Mouse (Mus musculus): ENCODE data around the gene Clgn. TPM values are rescaled to one million over a fixed set of nuclear protein-coding genes. Genes with fewer than 3 reads are reported as not detected.

Gene Clgn
- polyA plus RNA-seq (2015; fragmentation: Nextera tagmentation; extraction: Ambion mirVana), result 0.41 and 0.52 TPM in 2 replicates

- H3K9me3 ChIP-seq, result no peaks in the 10 kb centered on the region
- peaks cover 23% of the 10 kb centered on the region for H3K27me3 ChIP-seq (replicated peaks)
- WGBS, result 4% methylated on average over 41 of the region's 41 CpGs
- no peak within 1 kb of the TSS for H3K9ac ChIP-seq
- no peaks in the 10 kb centered on the region for H3K4me1 ChIP-seq
- no peaks in the 10 kb centered on the region for H3K36me3 ChIP-seq
- no peak; the same call in 1 of the 2 replicates for ATAC-seq (ENCODE audit: insufficient read depth, low FRiP score, low read depth)
- no peak within 1 kb of the TSS for H3K27ac ChIP-seq
- peak within 1 kb of the TSS; percentile 40 for H3K4me3 ChIP-seq (replicated peaks)
- peak within 1 kb of the TSS; percentile 77 for H3K4me2 ChIP-seq
Measured at GRCm38 (mm10) chr8:83389316-83390005, at the start of gene Clgn. Clgn (plus strand) TSS chr8:83389867.

DNA sequence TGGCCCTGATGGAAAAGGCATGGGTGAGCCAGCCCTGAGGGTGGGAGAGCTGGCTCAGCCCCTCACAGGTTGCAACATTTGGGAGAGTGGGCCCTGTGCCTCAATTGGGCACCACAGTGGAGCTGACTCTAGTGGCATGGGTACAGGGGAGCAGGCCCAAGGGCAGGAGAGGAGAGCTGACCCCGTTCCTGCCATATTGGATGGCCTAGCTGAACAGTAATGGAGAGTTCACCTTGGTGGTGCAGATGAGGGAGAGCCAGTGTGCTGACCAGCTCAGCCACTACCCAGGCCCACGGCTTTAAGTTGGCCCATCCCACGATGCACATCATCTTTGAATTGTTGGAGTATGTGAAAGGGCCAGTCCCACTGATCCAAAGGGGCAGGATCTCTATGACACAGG is 47.6 kb upstream of the Clgn start:
- H3K9me3 ChIP-seq, result no peaks in the 10 kb centered on the region
- H3K4me3 ChIP-seq (replicated peaks), result no peak overlapping the region
- H3K9ac ChIP-seq, result no peak overlapping the region
- ATAC-seq (ENCODE audit: insufficient read depth, low FRiP score, low read depth), result no peak
- no peak overlapping the region for H3K27ac ChIP-seq
- no peaks in the 10 kb centered on the region for H3K27me3 ChIP-seq (replicated peaks)
- WGBS, result 89% methylated on average over 3 of the region's 3 CpGs
- H3K36me3 ChIP-seq, result no peaks in the 10 kb centered on the region
- H3K4me2 ChIP-seq, result no peak overlapping the region
- no peaks in the 10 kb centered on the region for H3K4me1 ChIP-seq

- no peaks in the 10 kb centered on the region for H3K9me3 ChIP-seq
- no peaks in the 10 kb centered on the region for H3K27me3 ChIP-seq (replicated peaks)
- no peaks in the 10 kb centered on the region for H3K36me3 ChIP-seq
- ATAC-seq (ENCODE audit: insufficient read depth, low FRiP score, low read depth), result no peak
- H3K4me3 ChIP-seq (replicated peaks), result no peak overlapping the region
- H3K4me2 ChIP-seq, result no peak overlapping the region
- no peak overlapping the region for H3K27ac ChIP-seq
- no peak overlapping the region for H3K9ac ChIP-seq
- H3K4me1 ChIP-seq, result no peaks in the 10 kb centered on the region
Measured at GRCm38 (mm10) chr8:83342693-83343092, 47.0 kb upstream of the Clgn start.

- no peak within 1 kb of the TSS for H3K27ac ChIP-seq
- no peak for ATAC-seq (ENCODE audit: insufficient read depth, low FRiP score, low read depth)
- H3K4me1 ChIP-seq, result no peaks in the 10 kb centered on the region
- H3K9me3 ChIP-seq, result no peaks in the 10 kb centered on the region
- no peak within 1 kb of the TSS for H3K4me2 ChIP-seq
- WGBS, result 77% methylated on average over 18 of the region's 18 CpGs
- H3K36me3 ChIP-seq, result no peaks in the 10 kb centered on the region
- no peak within 1 kb of the TSS for H3K9ac ChIP-seq
- no peak within 1 kb of the TSS for H3K4me3 ChIP-seq (replicated peaks)
- H3K27me3 ChIP-seq (replicated peaks), result no peaks in the 10 kb centered on the region
Measured at GRCm38 (mm10) chr8:83348263-83348662, 41.4 kb upstream of the Clgn start, which contains the start of gene Mgat4d. Mgat4d (plus strand) TSS chr8:83348471.

DNA sequence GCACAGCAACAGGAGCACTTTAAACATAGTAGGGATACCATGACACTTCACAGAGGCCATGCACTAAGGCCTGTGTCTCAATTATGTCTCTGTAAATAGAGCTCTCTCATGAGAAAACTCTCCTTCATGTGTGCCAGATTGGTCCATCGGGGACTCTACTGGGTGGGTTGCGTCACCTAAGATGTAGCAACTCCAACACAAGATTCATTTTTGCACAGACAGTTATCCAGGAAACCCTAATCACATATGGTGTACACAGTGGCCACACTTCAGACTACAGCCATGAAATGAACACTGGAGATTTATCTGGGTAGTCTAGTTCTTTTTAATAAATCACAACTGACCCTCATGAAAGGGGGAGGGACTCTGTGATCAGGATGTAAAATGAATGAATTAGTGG is 38.4 kb upstream of the Clgn start:
- Histone ChIP-seq H3K4me3 (replicated peaks) (no peak overlapping the region), H3K9ac (no peak overlapping the region), H3K9me3 (no peaks in the 10 kb centered on the region), H3K27ac (no peak overlapping the region), H3K27me3 (replicated peaks) (no peaks in the 10 kb centered on the region), H3K4me2 (no peak overlapping the region), H3K36me3 (no peaks in the 10 kb centered on the region), H3K4me1 (no peaks in the 10 kb centered on the region)
- 91% methylated on average over 2 of the region's 2 CpGs for WGBS
- ATAC-seq (ENCODE audit: insufficient read depth, low FRiP score, low read depth), result no peak

DNA sequence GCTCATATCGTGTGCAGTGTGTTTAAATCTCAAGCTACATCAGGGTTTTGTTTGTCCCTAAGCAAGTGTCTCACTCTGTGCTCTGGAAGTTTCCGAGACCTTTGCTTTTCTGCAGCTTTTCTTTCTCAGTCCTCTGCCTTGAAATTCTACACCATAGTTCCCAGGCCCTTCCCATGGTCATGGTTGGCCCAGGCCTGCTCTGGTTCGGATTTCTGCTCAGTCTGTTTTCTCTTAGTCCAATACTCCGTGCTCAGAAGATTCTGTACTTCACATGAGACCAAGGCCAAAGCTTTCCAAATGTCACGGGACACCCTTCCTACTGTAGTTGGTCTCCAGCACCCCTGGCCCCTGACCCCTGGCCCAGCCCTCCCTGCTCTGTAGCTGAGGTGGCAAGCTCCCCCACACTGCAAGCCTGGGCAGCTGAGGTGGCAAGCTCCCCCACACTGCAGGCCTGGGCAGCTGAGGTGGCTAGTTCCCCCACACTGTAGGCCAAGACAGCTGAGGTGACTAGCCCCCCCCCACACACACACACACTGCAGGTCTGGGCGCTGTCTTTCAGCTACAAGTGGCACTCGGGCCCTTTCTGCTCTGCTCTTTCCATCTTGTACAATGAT is 26.4 kb upstream of the Clgn start:
- ATAC-seq (ENCODE audit: insufficient read depth, low FRiP score, low read depth), result no peak
- H3K4me1 ChIP-seq, result no peaks in the 10 kb centered on the region
- H3K36me3 ChIP-seq, result no peaks in the 10 kb centered on the region
- no peak overlapping the region for H3K9ac ChIP-seq
- 60% methylated on average over 7 of the region's 7 CpGs for WGBS
- H3K4me2 ChIP-seq, result no peak overlapping the region
- H3K27me3 ChIP-seq (replicated peaks), result no peaks in the 10 kb centered on the region
- H3K4me3 ChIP-seq (replicated peaks), result no peak overlapping the region
- no peak overlapping the region for H3K27ac ChIP-seq
- no peaks in the 10 kb centered on the region for H3K9me3 ChIP-seq

GRCm38 (mm10) chr8:83377231-83377630 is 12.4 kb upstream of the Clgn start:
- ATAC-seq (ENCODE audit: insufficient read depth, low FRiP score, low read depth), result no peak

DNA sequence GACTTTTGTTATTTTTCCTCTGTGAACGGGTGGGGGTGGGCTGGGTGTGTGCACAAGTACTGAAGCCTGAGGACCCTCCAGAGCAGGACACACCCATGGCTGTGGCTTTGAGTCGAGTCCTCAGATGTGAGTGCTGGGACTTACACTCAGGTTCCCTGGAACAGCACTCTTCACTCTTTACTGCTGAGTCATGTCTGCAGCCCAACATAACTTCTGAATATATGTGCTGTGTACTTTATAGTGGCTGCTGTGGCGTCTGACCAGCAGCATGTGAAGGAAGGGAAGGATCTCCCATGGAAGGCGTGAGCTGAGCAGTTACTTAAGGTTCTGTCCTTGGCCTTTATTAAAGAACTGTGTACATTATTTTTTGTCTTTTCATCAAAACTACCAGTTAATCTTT is 9.5 kb upstream of the Clgn start:
- H3K4me1 ChIP-seq, result no peaks in the 10 kb centered on the region
- WGBS, result 51% methylated on average over 4 of the region's 4 CpGs
- no peak overlapping the region for H3K27ac ChIP-seq
- no peaks in the 10 kb centered on the region for H3K36me3 ChIP-seq
- H3K4me3 ChIP-seq (replicated peaks), result no peak overlapping the region
- H3K27me3 ChIP-seq (replicated peaks), result no peaks in the 10 kb centered on the region
- H3K4me2 ChIP-seq, result no peak overlapping the region
- H3K9me3 ChIP-seq, result no peaks in the 10 kb centered on the region
- ATAC-seq (ENCODE audit: insufficient read depth, low FRiP score, low read depth), result no peak
- no peak overlapping the region for H3K9ac ChIP-seq

More at GRCm38 (mm10) chr8:83377231-83377630, 12.4 kb upstream of the Clgn start:
- no peak overlapping the region for H3K9ac ChIP-seq
- no peak overlapping the region for H3K4me2 ChIP-seq
- no peak overlapping the region for H3K4me3 ChIP-seq (replicated peaks)
- no peaks in the 10 kb centered on the region for H3K27me3 ChIP-seq (replicated peaks)
- no peaks in the 10 kb centered on the region for H3K36me3 ChIP-seq
- H3K27ac ChIP-seq, result no peak overlapping the region
- H3K4me1 ChIP-seq, result no peaks in the 10 kb centered on the region
- H3K9me3 ChIP-seq, result no peaks in the 10 kb centered on the region

DNA sequence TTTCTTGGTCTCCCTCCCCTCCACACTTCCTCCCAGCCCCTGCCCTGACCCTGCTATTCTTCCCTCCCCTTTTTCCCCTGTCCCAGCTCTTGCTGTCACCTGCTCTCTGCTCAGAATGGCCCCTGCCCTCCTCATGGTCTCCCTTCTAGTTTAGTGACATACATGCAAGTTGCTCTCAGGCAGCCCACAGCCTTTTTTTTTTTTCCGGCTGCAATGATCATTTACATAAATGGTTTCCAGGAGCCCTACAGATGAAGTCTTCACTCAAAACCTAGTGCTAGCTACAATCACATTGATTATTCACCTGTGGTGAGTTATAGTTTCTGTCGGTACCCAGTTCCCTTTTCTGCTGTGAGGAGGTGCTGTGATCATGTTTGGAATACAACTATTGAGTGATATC is 8.7 kb upstream of the Clgn start:
- H3K9ac ChIP-seq, result no peak overlapping the region
- H3K4me1 ChIP-seq, result no peaks in the 10 kb centered on the region
- H3K9me3 ChIP-seq, result no peaks in the 10 kb centered on the region
- no peak overlapping the region for H3K4me3 ChIP-seq (replicated peaks)
- no peaks in the 10 kb centered on the region for H3K36me3 ChIP-seq
- no peak for ATAC-seq (ENCODE audit: insufficient read depth, low FRiP score, low read depth)
- no peak overlapping the region for H3K4me2 ChIP-seq
- no peak overlapping the region for H3K27ac ChIP-seq
- no peaks in the 10 kb centered on the region for H3K27me3 ChIP-seq (replicated peaks)
- WGBS, result 82% methylated on average over 2 of the region's 2 CpGs

- Histone ChIP-seq H3K4me2 (no peak overlapping the region), H3K27ac (no peak overlapping the region), H3K4me3 (replicated peaks) (no peak overlapping the region), H3K9me3 (no peaks in the 10 kb centered on the region), H3K27me3 (replicated peaks) (no peaks in the 10 kb centered on the region), H3K36me3 (no peaks in the 10 kb centered on the region), H3K4me1 (no peaks in the 10 kb centered on the region), H3K9ac (no peak overlapping the region)
- 19% methylated on average over 2 of the region's 2 CpGs for WGBS
- ATAC-seq (ENCODE audit: insufficient read depth, low FRiP score, low read depth), result no peak
Measured at GRCm38 (mm10) chr8:83382850-83383249, 6.8 kb upstream of the Clgn start.

GRCm38 (mm10) chr8:83390006-83390701 is 487 bp downstream of the Clgn start:
- no peak for ATAC-seq (ENCODE audit: insufficient read depth, low FRiP score, low read depth)
- WGBS, result 8% methylated on average over 13 of the region's 14 CpGs
- Histone ChIP-seq H3K4me1 (no peaks in the 10 kb centered on the region), H3K4me2 (peak overlapping the region; percentile 77), H3K27ac (no peak overlapping the region), H3K4me3 (replicated peaks) (peak overlapping the region; percentile 40), H3K9me3 (no peaks in the 10 kb centered on the region), H3K9ac (no peak overlapping the region), H3K27me3 (replicated peaks) (peaks cover 23% of the 10 kb centered on the region), H3K36me3 (no peaks in the 10 kb centered on the region)

- Histone ChIP-seq H3K4me3 (replicated peaks) (no peak overlapping the region), H3K4me1 (no peaks in the 10 kb centered on the region), H3K36me3 (no peaks in the 10 kb centered on the region), H3K9me3 (no peaks in the 10 kb centered on the region), H3K27me3 (replicated peaks) (peaks cover 23% of the 10 kb centered on the region), H3K4me2 (no peak overlapping the region), H3K27ac (no peak overlapping the region), H3K9ac (no peak overlapping the region)
- 61% methylated on average over 1 of the region's 1 CpGs for WGBS
- no peak for ATAC-seq (ENCODE audit: insufficient read depth, low FRiP score, low read depth)
Measured at GRCm38 (mm10) chr8:83392521-83392920, 2.9 kb downstream of the Clgn start.

Measured in stomach, embryonic 15.5 days (tissue).